Mouse (Mus musculus) bone marrow, adult 2 months (tissue): Measurements from ENCODE around the gene Fosl2.

Experiments
- CTCF ChIP-seq: fragments of 200-500 bp; IDR thresholded peaks from 2 replicates; pipeline ENCODE4 v1.5.1; 2011; ENCODE audit warnings: low read length, control low read depth; ENCODE audit not compliant: control insufficient read depth, insufficient read depth
- POLR2A ChIP-seq: fragments of 200-500 bp; IDR thresholded peaks from 2 replicates; pipeline ENCODE4 v1.6.1; 2011; ENCODE audit warnings: low read depth, mild to moderate bottlenecking, control low read depth, low read length, borderline replicate concordance; ENCODE audit not compliant: control insufficient read depth

DNA sequence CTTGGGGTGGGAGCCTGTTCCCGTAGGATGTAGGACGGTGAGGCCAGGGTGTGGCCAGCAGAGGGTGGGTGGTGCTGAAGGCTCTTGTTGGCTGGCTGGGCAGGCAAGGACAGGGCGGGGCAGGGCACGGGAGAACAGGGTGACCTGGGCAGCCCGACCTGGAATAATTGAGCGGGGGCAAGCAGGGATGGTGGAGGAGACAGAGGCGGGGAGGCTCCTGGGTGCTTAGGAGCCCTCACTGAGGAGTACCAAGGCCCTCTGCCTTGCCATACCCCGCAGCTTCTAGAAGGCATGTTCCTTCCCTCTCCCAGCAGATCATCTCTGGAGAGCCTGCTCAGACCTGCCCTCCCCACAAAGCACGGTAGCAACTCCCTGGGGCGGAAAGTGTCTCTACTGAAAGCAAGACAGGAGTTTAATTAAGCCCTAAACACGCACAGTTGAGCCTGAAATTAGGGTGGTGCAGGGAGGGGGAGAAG is 14.7 kb upstream of the Fosl2 start:
- TF ChIP-seq CTCF (no peak), POLR2A (no peak)
